Mouse (Mus musculus) neural tube, embryonic 12.5 days (tissue): ENCODE data around the gene Kiss1r. TPM values are rescaled to one million over a fixed set of nuclear protein-coding genes. Genes with fewer than 3 reads are reported as not detected.
A peak's percentile ranks its signal among the peaks of the same experiment; 100 is the strongest.

ENCODE experiments used
- ATAC-seq: fragments of 200-750 bp; cut with Nextera tagmentation; 2 replicates; pipeline ENCODE4 v1.8.0; 2017; ENCODE audit warnings: low read depth, mild to moderate bottlenecking, moderate TSS enrichment, moderate library complexity; ENCODE audit not compliant: low FRiP score
- H3K27ac ChIP-seq: fragments of 300-500 bp; sonication (generic); 2 replicates; pipeline ENCODE4 v1.5.1; 2016
- H3K27me3 ChIP-seq: fragments of 300-500 bp; sonication (generic); replicated peaks from 2 replicates; pipeline ENCODE4 v1.6.1; 2016; ENCODE audit warnings: mild to moderate bottlenecking
- H3K36me3 ChIP-seq: fragments of 300-500 bp; sonication (generic); 2 replicates; pipeline ENCODE4 v1.6.1; 2016; ENCODE audit warnings: mild to moderate bottlenecking
- H3K4me1 ChIP-seq: fragments of 300-500 bp; sonication (generic); 2 replicates; pipeline ENCODE4 v1.6.1; 2016
- H3K4me2 ChIP-seq: fragments of 300-500 bp; sonication (generic); replicated peaks from 2 replicates; pipeline ENCODE4 v1.6.1; 2016; ENCODE audit warnings: mild to moderate bottlenecking
- H3K4me3 ChIP-seq: fragments of 300-500 bp; sonication (generic); 2 replicates; pipeline ENCODE4 v1.5.1; 2016
- H3K9ac ChIP-seq: fragments of 300-500 bp; sonication (generic); 2 replicates; pipeline ENCODE4 v1.6.1; 2016; ENCODE audit warnings: mild to moderate bottlenecking
- H3K9me3 ChIP-seq: fragments of 300-500 bp; sonication (generic); 2 replicates; pipeline ENCODE4 v1.6.1; 2016; ENCODE audit warnings: mild to moderate bottlenecking
- WGBS: fragments of 180-500 bp; shearing (Covaris S2); methylation state at CpG from one replicate; pipeline ENCODE4 v1.1.7; 2016; 5-methylcytosine and 5-hydroxymethylcytosine counted together
- polyA plus RNA-seq: library from polyadenylated mRNA; unstranded; fragments of >200 nt; fragmentation: Nextera tagmentation; extraction: Ambion mirVana; gene quantifications from 2 replicates; pipeline ENCODE4 v1.2.1, GENCODE M21; 2016

Kiss1r gene
- polyA plus RNA-seq = 1.1 and 1.3 TPM in 2 replicates

GRCm38 (mm10) chr10:79916808-79917531 is at the start of gene Kiss1r:
Gene Kiss1r (plus strand): TSS chr10:79916971.
- peak within 1 kb of the TSS; percentile 53; the same call in 1 of the 2 replicates for H3K27ac ChIP-seq
- peaks cover 53% of the 10 kb centered on the region for H3K4me1 ChIP-seq
- peak within 1 kb of the TSS; percentile 92 for H3K9ac ChIP-seq
- H3K9me3 ChIP-seq = peaks cover 3% of the 10 kb centered on the region; the same call in 1 of the 2 replicates
- 3% methylated on average over 42 of the region's 42 CpGs for WGBS
- H3K4me2 ChIP-seq = peak within 1 kb of the TSS; percentile 97
- peaks cover 47% of the 10 kb centered on the region for H3K27me3 ChIP-seq
- H3K4me3 ChIP-seq = peak within 1 kb of the TSS; percentile 83
- H3K36me3 ChIP-seq = peaks cover 8% of the 10 kb centered on the region
- peak; percentile 75 for ATAC-seq

GRCm38 (mm10) chr10:79871845-79872244 is 44.9 kb upstream of the Kiss1r start:
- Histone ChIP-seq H3K9me3 (no peaks in the 10 kb centered on the region), H3K4me1 (peaks cover 43% of the 10 kb centered on the region), H3K4me2 (peak overlapping the region; percentile 80), H3K9ac (no peak overlapping the region), H3K27me3 (no peaks in the 10 kb centered on the region), H3K27ac (no peak overlapping the region), H3K36me3 (peaks cover 36% of the 10 kb centered on the region), H3K4me3 (0 out of 2 replicates have a peak overlapping the region, but pooled peaks have one; percentile 5)
- no peak for ATAC-seq
- 93% methylated on average over 8 of the region's 8 CpGs for WGBS

GRCm38 (mm10) chr10:79872862-79873261 is 43.9 kb upstream of the Kiss1r start:
- peaks cover 28% of the 10 kb centered on the region for H3K36me3 ChIP-seq
- 50% methylated on average over 3 of the region's 3 CpGs for WGBS
- H3K27ac ChIP-seq = no peak overlapping the region
- peak overlapping the region; percentile 80 for H3K4me2 ChIP-seq
- H3K27me3 ChIP-seq = no peaks in the 10 kb centered on the region
- no peaks in the 10 kb centered on the region for H3K9me3 ChIP-seq
- peaks cover 42% of the 10 kb centered on the region for H3K4me1 ChIP-seq
- ATAC-seq = no peak
- peak overlapping the region; percentile 73 for H3K4me3 ChIP-seq
- H3K9ac ChIP-seq = peak overlapping the region; percentile 94

GRCm38 (mm10) chr10:79873313-79873712 is 43.5 kb upstream of the Kiss1r start:
- H3K9me3 ChIP-seq = no peaks in the 10 kb centered on the region
- H3K4me3 ChIP-seq = peak overlapping the region; percentile 73
- peak overlapping the region; percentile 94 for H3K9ac ChIP-seq
- peaks cover 42% of the 10 kb centered on the region for H3K4me1 ChIP-seq
- H3K27ac ChIP-seq = no peak overlapping the region
- H3K4me2 ChIP-seq = peak overlapping the region; percentile 80
- 2% methylated on average over 6 of the region's 6 CpGs for WGBS
- peaks cover 28% of the 10 kb centered on the region for H3K36me3 ChIP-seq
- ATAC-seq = 0 out of 2 replicates have a peak, but pooled peaks have one; percentile 6
- H3K27me3 ChIP-seq = no peaks in the 10 kb centered on the region

- Histone ChIP-seq H3K4me3 (peak overlapping the region; percentile 73), H3K36me3 (peaks cover 28% of the 10 kb centered on the region), H3K27me3 (no peaks in the 10 kb centered on the region), H3K9ac (peak overlapping the region; percentile 94), H3K4me1 (peaks cover 42% of the 10 kb centered on the region), H3K9me3 (no peaks in the 10 kb centered on the region), H3K27ac (peak overlapping the region; percentile 86), H3K4me2 (peak overlapping the region; percentile 80)
- 2% methylated on average over 26 of the region's 26 CpGs for WGBS
- peak; percentile 57 for ATAC-seq
Observed at GRCm38 (mm10) chr10:79873715-79874289, 43.0 kb upstream of the Kiss1r start.

DNA sequence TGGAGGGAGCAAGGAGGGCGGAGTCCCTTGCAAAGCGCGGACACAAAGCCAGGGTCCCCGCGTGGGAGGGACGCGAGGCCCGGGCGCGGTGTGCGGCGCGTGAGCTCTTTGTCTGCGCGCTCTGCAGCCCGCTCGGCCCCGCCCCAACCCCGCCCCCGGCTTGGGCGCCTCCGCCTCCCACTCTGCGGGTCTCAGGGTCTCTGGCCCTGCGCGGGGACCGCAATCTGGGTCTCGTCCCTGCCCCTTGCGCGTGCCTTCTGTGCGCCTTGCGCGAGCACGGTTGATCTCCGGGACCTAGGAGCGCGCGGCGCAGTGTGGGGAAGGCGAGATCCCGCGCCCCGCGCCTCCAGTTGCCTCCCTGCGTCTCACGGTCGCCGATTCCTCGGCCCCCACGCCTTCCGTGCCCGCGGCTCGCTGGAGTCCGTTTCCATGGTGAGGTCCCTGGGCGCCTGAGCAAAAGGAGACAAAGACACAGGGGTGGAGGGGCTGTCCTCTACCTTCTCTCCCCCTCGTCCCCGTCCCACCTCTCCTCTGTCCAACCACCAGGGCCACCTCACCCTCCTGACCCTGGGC is 42.4 kb upstream of the Kiss1r start, which contains the start of the genes Prtn3 and Plppr3:
Gene Prtn3 (plus strand): TSS at position 187 of the 573 bp plus-strand sequence.
Gene Plppr3 (minus strand): TSS at position 345 of the 573 bp plus-strand sequence.
- ATAC-seq = peak; percentile 91
- H3K36me3 ChIP-seq = peaks cover 23% of the 10 kb centered on the region
- H3K27ac ChIP-seq = peak within 1 kb of the TSS; percentile 86
- H3K4me1 ChIP-seq = peaks cover 37% of the 10 kb centered on the region
- under 1% methylated on average over 57 of the region's 57 CpGs for WGBS
- H3K9ac ChIP-seq = peak within 1 kb of the TSS; percentile 94
- no peaks in the 10 kb centered on the region for H3K9me3 ChIP-seq
- H3K4me3 ChIP-seq = peak within 1 kb of the TSS; percentile 73
- 0 out of 2 replicates have a peak, but pooled peaks cover under 1% of the 10 kb centered on the region for H3K27me3 ChIP-seq
- peak within 1 kb of the TSS; percentile 80 for H3K4me2 ChIP-seq

- no peak for ATAC-seq
- no peak overlapping the region for H3K4me3 ChIP-seq
- no peaks in the 10 kb centered on the region for H3K9me3 ChIP-seq
- H3K4me1 ChIP-seq = peaks cover 31% of the 10 kb centered on the region
- H3K4me2 ChIP-seq = no peak overlapping the region
- H3K27ac ChIP-seq = no peak overlapping the region
- peaks cover 14% of the 10 kb centered on the region for H3K27me3 ChIP-seq
- WGBS = 54% methylated on average over 1 of the region's 1 CpGs
- H3K36me3 ChIP-seq = no peaks in the 10 kb centered on the region
- no peak overlapping the region for H3K9ac ChIP-seq
Observed at GRCm38 (mm10) chr10:79877174-79877573, 39.6 kb upstream of the Kiss1r start.

DNA sequence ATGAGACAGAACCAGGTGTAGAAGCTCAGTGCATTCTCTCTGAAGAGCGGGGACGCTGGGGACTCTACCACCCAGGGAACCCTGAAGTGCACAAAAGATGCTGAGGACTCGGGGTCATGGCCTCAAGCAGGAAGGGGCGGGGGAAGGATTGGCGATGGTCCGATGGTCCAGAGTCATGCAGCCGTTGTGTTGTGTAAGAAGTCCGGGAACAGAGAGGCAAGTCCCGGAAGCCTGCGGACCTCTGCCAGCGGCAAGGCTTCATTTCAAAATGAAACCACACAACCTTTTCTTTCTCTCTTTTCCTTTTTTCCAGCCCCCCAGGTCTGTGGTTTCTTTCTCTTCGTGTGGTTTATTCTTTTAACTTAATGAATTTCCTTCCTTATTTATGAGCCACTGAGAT is 39.0 kb upstream of the Kiss1r start:
- Histone ChIP-seq H3K4me3 (no peak overlapping the region), H3K36me3 (no peaks in the 10 kb centered on the region), H3K4me1 (peaks cover 29% of the 10 kb centered on the region), H3K4me2 (no peak overlapping the region), H3K27me3 (peaks cover 20% of the 10 kb centered on the region), H3K27ac (no peak overlapping the region), H3K9me3 (no peaks in the 10 kb centered on the region), H3K9ac (no peak overlapping the region)
- WGBS = 47% methylated on average over 12 of the region's 12 CpGs
- no peak for ATAC-seq

DNA sequence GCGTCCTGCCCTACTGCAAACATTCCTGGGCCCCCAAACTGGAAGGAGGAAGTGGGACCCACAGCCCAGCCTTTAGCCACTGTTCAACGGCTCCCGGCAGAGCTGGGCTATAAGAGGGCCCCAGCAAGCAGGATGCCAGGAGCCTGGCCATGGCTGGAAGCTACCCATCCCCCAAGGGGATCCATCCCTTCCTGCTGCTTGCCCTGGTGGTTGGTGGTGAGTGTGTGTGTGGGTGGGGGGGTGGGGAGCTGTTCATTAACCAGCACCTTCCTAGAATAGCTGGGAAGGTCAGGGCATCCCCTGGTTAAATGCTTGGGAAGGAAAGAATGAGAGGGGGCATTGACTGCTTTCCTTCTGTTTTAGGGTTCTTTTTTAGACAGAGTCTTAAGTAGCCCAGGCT is 37.2 kb upstream of the Kiss1r start:
- Histone ChIP-seq H3K9ac (no peak overlapping the region), H3K27me3 (peaks cover 26% of the 10 kb centered on the region), H3K4me1 (peaks cover 23% of the 10 kb centered on the region), H3K9me3 (no peaks in the 10 kb centered on the region), H3K36me3 (no peaks in the 10 kb centered on the region), H3K4me3 (no peak overlapping the region), H3K4me2 (no peak overlapping the region), H3K27ac (no peak overlapping the region)
- no peak for ATAC-seq
- whole genome bisulfite sequencing = 40% methylated on average over 3 of the region's 3 CpGs

DNA sequence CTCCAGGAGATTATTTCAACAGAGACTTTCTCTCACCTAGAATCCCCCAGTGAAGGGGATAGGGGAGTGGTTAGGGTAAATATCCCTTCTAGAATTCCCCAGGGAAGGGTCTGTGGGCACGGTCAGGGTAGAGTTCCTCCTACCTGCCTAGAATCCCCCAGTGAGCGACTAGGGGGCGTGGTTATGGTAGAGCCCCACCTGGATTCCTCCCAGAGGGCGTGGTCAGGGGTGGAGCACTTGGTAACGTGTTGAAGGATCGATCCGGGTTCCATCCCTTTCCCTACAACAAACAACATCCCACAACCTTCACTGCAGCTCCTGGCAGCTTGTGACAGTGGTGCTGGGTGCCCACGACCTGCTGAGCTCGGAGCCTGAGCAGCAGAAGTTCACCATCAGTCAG is 36.0 kb upstream of the Kiss1r start:
- 18% methylated on average over 9 of the region's 9 CpGs for WGBS

DNA sequence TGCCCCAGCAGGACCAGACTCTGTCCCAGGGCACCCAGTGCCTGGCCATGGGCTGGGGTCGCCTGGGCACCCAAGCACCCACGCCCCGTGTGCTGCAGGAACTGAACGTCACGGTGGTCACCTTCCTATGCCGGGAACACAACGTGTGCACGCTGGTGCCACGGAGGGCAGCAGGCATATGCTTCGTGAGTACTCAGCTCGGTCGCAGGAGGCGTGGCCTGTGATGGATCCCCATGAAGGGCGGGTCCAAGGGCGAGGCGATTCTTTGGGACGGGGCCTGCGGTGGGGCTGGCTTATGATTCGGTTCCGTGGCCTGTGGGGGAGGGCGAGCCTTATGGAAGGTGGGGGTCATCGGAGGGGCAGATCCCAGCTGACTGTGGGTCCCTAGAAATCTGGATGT is 34.8 kb upstream of the Kiss1r start:
- ATAC-seq = no peak
- Histone ChIP-seq H3K36me3 (no peaks in the 10 kb centered on the region), H3K9ac (no peak overlapping the region; the same call in 1 of the 2 replicates), H3K4me2 (peak overlapping the region; percentile 49), H3K4me3 (peak overlapping the region; percentile 7; the same call in 1 of the 2 replicates), H3K27ac (no peak overlapping the region), H3K27me3 (peaks cover 26% of the 10 kb centered on the region), H3K9me3 (no peaks in the 10 kb centered on the region), H3K4me1 (peaks cover 13% of the 10 kb centered on the region)
- 6% methylated on average over 22 of the region's 22 CpGs for WGBS

More for the DNA sequence above, 36.0 kb upstream of the Kiss1r start:
- no peak for ATAC-seq
- Histone ChIP-seq H3K9ac (no peak overlapping the region), H3K9me3 (no peaks in the 10 kb centered on the region), H3K4me2 (no peak overlapping the region), H3K27me3 (peaks cover 26% of the 10 kb centered on the region), H3K36me3 (no peaks in the 10 kb centered on the region), H3K27ac (no peak overlapping the region), H3K4me1 (peaks cover 14% of the 10 kb centered on the region), H3K4me3 (no peak overlapping the region)
